In genomic region chr17:43994080-43994479, GRCm38 (mm10) we compare ENCODE assay signal across 17 mouse cellular contexts.
DNase-seq lines count a peak whose midpoint lies in the region; ATAC-seq and TF ChIP-seq lines count a peak whose summit lies in the region.
"Had no signal": no experiment of that assay in that cellular context is flagged by ENCODE, and none has a peak within 500 bp of the region (broad histone marks: within the 10 kb centered on the region; RNA-seq: fewer than 3 reads in every experiment).

No protein-coding gene starts in this region.

- H3K27ac ChIP-seq in hindbrain, embryonic 11.5 days (ENCODE audit: low read depth, low read length) = no peak overlapping the region
- H3K27ac ChIP-seq in hindbrain, embryonic 10.5 days = no peak overlapping the region
- H3K27ac ChIP-seq in embryonic facial prominence, embryonic 14.5 days (replicated peaks; ENCODE audit: low read depth, low read length) = no peak overlapping the region
- H3K27ac ChIP-seq in midbrain, embryonic 16.5 days (ENCODE audit: low read length) = no peak overlapping the region
- H3K27ac ChIP-seq in layer of hippocampus, adult 2 months = no peak overlapping the region
- no peak overlapping the region for H3K27ac ChIP-seq in forebrain, embryonic 10.5 days
- H3K27ac ChIP-seq: embryonic facial prominence, embryonic 15.5 days; forebrain, embryonic 12.5 days; limb, embryonic 13.5 days; stomach, postnatal 0 days had no signal

- H3K9ac ChIP-seq in hindbrain, embryonic 11.5 days (ENCODE audit: low read depth, low read length) = no peak overlapping the region
- H3K9ac ChIP-seq in embryonic facial prominence, embryonic 14.5 days (ENCODE audit: low read depth, low read length) = no peak overlapping the region
- H3K9ac ChIP-seq in midbrain, embryonic 16.5 days (ENCODE audit: low read depth, low read length) = no peak overlapping the region
- H3K9ac ChIP-seq: embryonic facial prominence, embryonic 15.5 days; forebrain, embryonic 12.5 days; limb, embryonic 13.5 days had no signal

- 0 out of 2 replicates have a peak, but pooled peaks cover 2% of the 10 kb centered on the region for H3K4me1 ChIP-seq in hindbrain, embryonic 11.5 days (replicated peaks; ENCODE audit: control insufficient read depth, insufficient read depth, low read length)
- H3K4me1 ChIP-seq in hindbrain, embryonic 10.5 days (replicated peaks) = peaks cover 3% of the 10 kb centered on the region; the same call in 1 of the 2 replicates
- H3K4me1 ChIP-seq in embryonic facial prominence, embryonic 14.5 days (ENCODE audit: control insufficient read depth, insufficient read depth, low read length) = peaks cover 8% of the 10 kb centered on the region
- peaks cover 15% of the 10 kb centered on the region for H3K4me1 ChIP-seq in midbrain, embryonic 16.5 days (ENCODE audit: control insufficient read depth, insufficient read depth, low read length)
- 0 out of 2 replicates have a peak, but pooled peaks cover 3% of the 10 kb centered on the region for H3K4me1 ChIP-seq in forebrain, embryonic 10.5 days

- no peaks in the 10 kb centered on the region for H3K27me3 ChIP-seq in hindbrain, embryonic 11.5 days (ENCODE audit: control insufficient read depth, insufficient read depth, low read length)
- H3K27me3 ChIP-seq in hindbrain, embryonic 10.5 days (ENCODE audit: insufficient read depth, poor library complexity, severe bottlenecking) = no peaks in the 10 kb centered on the region
- H3K27me3 ChIP-seq in embryonic facial prominence, embryonic 14.5 days (replicated peaks; ENCODE audit: control insufficient read depth, insufficient read depth, low read length) = no peaks in the 10 kb centered on the region
- H3K27me3 ChIP-seq in midbrain, embryonic 16.5 days (ENCODE audit: control insufficient read depth, insufficient read depth, low read depth, low read length) = no peaks in the 10 kb centered on the region
- H3K27me3 ChIP-seq in forebrain, embryonic 10.5 days (ENCODE audit: poor library complexity, severe bottlenecking) = no peaks in the 10 kb centered on the region
- H3K27me3 ChIP-seq: embryonic facial prominence, embryonic 15.5 days; forebrain, embryonic 12.5 days; limb, embryonic 13.5 days had no signal

- no peak overlapping the region for H3K4me3 ChIP-seq in hindbrain, embryonic 11.5 days (ENCODE audit: low read depth, low read length)
- no peak overlapping the region for H3K4me3 ChIP-seq in hindbrain, embryonic 10.5 days
- no peak overlapping the region for H3K4me3 ChIP-seq in embryonic facial prominence, embryonic 14.5 days (ENCODE audit: low read depth, low read length)
- no peak overlapping the region for H3K4me3 ChIP-seq in midbrain, embryonic 16.5 days (ENCODE audit: low read depth, low read length)
- H3K4me3 ChIP-seq in layer of hippocampus, adult 2 months = no peak overlapping the region
- no peak overlapping the region for H3K4me3 ChIP-seq in forebrain, embryonic 10.5 days
- H3K4me3 ChIP-seq: embryonic facial prominence, embryonic 15.5 days; forebrain, embryonic 12.5 days; limb, embryonic 13.5 days had no signal

- peak; percentile 73 for ATAC-seq in hindbrain, embryonic 11.5 days (ENCODE audit: low FRiP score)
- ATAC-seq in embryonic facial prominence, embryonic 14.5 days (ENCODE audit: low read depth) = no peak; the same call in 1 of the 2 replicates
- ATAC-seq in midbrain, embryonic 16.5 days = peak; percentile 11; the same call in 1 of the 2 replicates

- no peak for TF ChIP-seq CTCF in brain, embryonic 14.5 days (IDR thresholded peaks at IDR 0.05; ENCODE audit: borderline replicate concordance, extremely low read depth, insufficient read depth, insufficient read length)
- no peak for TF ChIP-seq CTCF in layer of hippocampus, adult 2 months (conservative IDR thresholded peaks at IDR 0.05)

- peak; percentile 31 for DNase-seq in hindbrain, embryonic 11.5 days (ENCODE audit: low spot score)
- no peak for DNase-seq in hindbrain, embryonic 10.5 days (ENCODE audit: low spot score)
- peak; percentile 73 for DNase-seq in brain, embryonic 14.5 days (ENCODE audit: low read depth)
- DNase-seq in embryonic facial prominence, embryonic 14.5 days (ENCODE audit: low spot score) = peak; percentile 50
- DNase-seq in layer of hippocampus, adult 2 months (ENCODE audit: low spot score in 2 of 2) = no peak
- no peak for DNase-seq in forebrain, embryonic 10.5 days (ENCODE audit: extremely low spot score, low spot score)
- DNase-seq in layer of hippocampus, postnatal 36 days = no peak
- DNase-seq: adrenal gland, postnatal 10 days; cerebellum, adult 9-11 months; kidney, adult 18-20 months; kidney, postnatal 14 days; thymus, postnatal 14 days had no signal

- TF ChIP-seq POLR2A in brain, embryonic 14.5 days (IDR thresholded peaks at IDR 0.05; ENCODE audit: borderline replicate concordance, extremely low read depth, insufficient read depth, insufficient read length, poor library complexity, severe bottlenecking) = no peak

- no peaks in the 10 kb centered on the region for H3K9me3 ChIP-seq in hindbrain, embryonic 11.5 days (ENCODE audit: control insufficient read depth, low read length)
- H3K9me3 ChIP-seq in hindbrain, embryonic 10.5 days = no peaks in the 10 kb centered on the region
- H3K9me3 ChIP-seq in embryonic facial prominence, embryonic 14.5 days (ENCODE audit: control insufficient read depth, low read length) = no peaks in the 10 kb centered on the region
- H3K9me3 ChIP-seq in midbrain, embryonic 16.5 days (replicated peaks; ENCODE audit: control insufficient read depth, low read length, poor library complexity, severe bottlenecking) = no peaks in the 10 kb centered on the region
- H3K9me3 ChIP-seq in forebrain, embryonic 10.5 days = no peaks in the 10 kb centered on the region
- H3K9me3 ChIP-seq: embryonic facial prominence, embryonic 15.5 days; forebrain, embryonic 12.5 days; limb, embryonic 13.5 days had no signal

- WGBS in hindbrain, embryonic 11.5 days = 36% methylated on average over 4 of the region's 4 CpGs
- WGBS in hindbrain, embryonic 10.5 days = 58% methylated on average over 4 of the region's 4 CpGs
- WGBS in embryonic facial prominence, embryonic 14.5 days = 6% methylated on average over 4 of the region's 4 CpGs
- 11% methylated on average over 4 of the region's 4 CpGs for WGBS in midbrain, embryonic 16.5 days
- WGBS in forebrain, embryonic 10.5 days = 60% methylated on average over 4 of the region's 4 CpGs

- H3K4me2 ChIP-seq in hindbrain, embryonic 11.5 days (replicated peaks; ENCODE audit: low read depth, low read length) = no peak overlapping the region
- H3K4me2 ChIP-seq in embryonic facial prominence, embryonic 14.5 days (ENCODE audit: low read depth, low read length) = no peak overlapping the region
- H3K4me2 ChIP-seq in midbrain, embryonic 16.5 days (ENCODE audit: low read length) = no peak overlapping the region
- H3K4me2 ChIP-seq: embryonic facial prominence, embryonic 15.5 days; forebrain, embryonic 12.5 days; limb, embryonic 13.5 days had no signal

- H3K36me3 ChIP-seq in hindbrain, embryonic 11.5 days (ENCODE audit: control insufficient read depth, insufficient read depth, low read length) = no peaks in the 10 kb centered on the region
- no peaks in the 10 kb centered on the region for H3K36me3 ChIP-seq in hindbrain, embryonic 10.5 days
- no peaks in the 10 kb centered on the region for H3K36me3 ChIP-seq in embryonic facial prominence, embryonic 14.5 days (ENCODE audit: control insufficient read depth, insufficient read depth, low read length)
- no peaks in the 10 kb centered on the region for H3K36me3 ChIP-seq in midbrain, embryonic 16.5 days (ENCODE audit: control insufficient read depth, insufficient read depth, low read length)
- no peaks in the 10 kb centered on the region for H3K36me3 ChIP-seq in forebrain, embryonic 10.5 days (replicated peaks)
- H3K36me3 ChIP-seq: embryonic facial prominence, embryonic 15.5 days; forebrain, embryonic 12.5 days; limb, embryonic 13.5 days had no signal

Comparison
In these comparisons a context has a peak if more than half of its experiments do, and no peak if none do; other contexts are left out.
1. DNase-seq: peak in hindbrain, embryonic 11.5 days (single experiment), brain, embryonic 14.5 days (single experiment) and embryonic facial prominence, embryonic 14.5 days (single experiment); none in hindbrain, embryonic 10.5 days (single experiment), layer of hippocampus, adult 2 months (0 of 2), forebrain, embryonic 10.5 days (single experiment) and layer of hippocampus, postnatal 36 days (0 of 2).